Mouse (Mus musculus) neutrophil, adult 65 days (primary cell): ENCODE measurements around the gene Cct8. TPM values are rescaled to one million over a fixed set of nuclear protein-coding genes. Genes with fewer than 3 reads are reported as not detected.

Experiments
- total RNA-seq: library from RNA; stranded (reverse); gene quantifications from 2 replicates; pipeline ENCODE4 v1.2.4, GENCODE M21; 2023

Gene Cct8
- total RNA-seq: 87.4 and 88.1 TPM in 2 replicates

GRCm38 (mm10) chr16:87495716-87496447 lies at the start of gene Cct8:
Gene Cct8 (minus strand): TSS chr16:87495873.

GRCm38 (mm10) chr16:87454419-87455179 lies 41.1 kb downstream of the Cct8 start, which contains the start of gene Usp16:
Gene Usp16 (plus strand): TSS chr16:87454703.

GRCm38 (mm10) chr16:87440184-87440686 lies 55.4 kb downstream of the Cct8 start, which contains the start of gene Rwdd2b:
Gene Rwdd2b (minus strand): TSS chr16:87440573.

Other genes starting within 250 kb of the Cct8 start
- 2.3 and 2.7 TPM in 2 replicates for gene N6amt1, start 141.7 kb downstream of the Cct8 start, total RNA-seq
- gene Ltn1, start 63.3 kb downstream of the Cct8 start, total RNA-seq: 23.8 and 30.3 TPM in 2 replicates
- 3.1 and 5.2 TPM in 2 replicates for gene Rwdd2b, start 55.3 kb downstream of the Cct8 start, total RNA-seq
- gene Usp16, start 41.2 kb downstream of the Cct8 start, total RNA-seq: 96.3 and 114 TPM in 2 replicates
- gene Map3k7cl, start 57.5 kb upstream of the Cct8 start, total RNA-seq: not detected in 2 replicates
- 90.1 and 103 TPM in 2 replicates for gene Bach1, start 203.1 kb upstream of the Cct8 start, total RNA-seq